Mouse (Mus musculus) thymus, adult 2 months (tissue): ENCODE results near the gene Hnf1b. TPM values are rescaled to one million over a fixed set of nuclear protein-coding genes. Genes with fewer than 3 reads are reported as not detected.

Experiments
- DNase-seq: peaks from one replicate; pipeline ENCODE4 v3.0.0; 2021
- H3K27ac ChIP-seq: fragments of 200-500 bp; 2 replicates; pipeline ENCODE4 v1.5.1; 2012; ENCODE audit warnings: low read length, control low read depth; ENCODE audit not compliant: control insufficient read depth, insufficient read depth
- H3K27me3 ChIP-seq: fragments of 200-500 bp; 2 replicates; pipeline ENCODE4 v1.6.1; 2012; ENCODE audit warnings: mild to moderate bottlenecking, low read length, moderate library complexity, mixed read lengths; ENCODE audit not compliant: control insufficient read depth, insufficient read depth
- H3K36me3 ChIP-seq: fragments of 200-500 bp; 2 replicates; pipeline ENCODE4 v1.6.1; 2012; ENCODE audit warnings: mild to moderate bottlenecking, low read length, moderate library complexity; ENCODE audit not compliant: control insufficient read depth, insufficient read depth
- H3K4me1 ChIP-seq: fragments of 200-500 bp; replicated peaks from 2 replicates; pipeline ENCODE4 v1.6.1; 2012; ENCODE audit warnings: low read length; ENCODE audit not compliant: control insufficient read depth, insufficient read depth
- H3K4me3 ChIP-seq: fragments of 200-500 bp; 2 replicates; pipeline ENCODE4 v1.5.1; 2012; ENCODE audit warnings: mild to moderate bottlenecking, low read length, control low read depth, moderate library complexity; ENCODE audit not compliant: control insufficient read depth, insufficient read depth
- CTCF ChIP-seq: fragments of 200-500 bp; IDR thresholded peaks from 2 replicates; pipeline ENCODE4 v1.5.1; 2012; ENCODE audit warnings: mild to moderate bottlenecking, control low read depth, low read length, moderate library complexity, borderline replicate concordance; ENCODE audit not compliant: control insufficient read depth, poor library complexity, insufficient read depth; ENCODE audit errors: extremely low read depth
- POLR2A ChIP-seq: fragments of 200-500 bp; IDR thresholded peaks from 2 replicates; pipeline ENCODE4 v1.6.1; 2012; ENCODE audit warnings: mild to moderate bottlenecking, low read length, control low read depth, moderate library complexity; ENCODE audit not compliant: control insufficient read depth, poor library complexity, insufficient read depth; ENCODE audit errors: extremely low read depth
- WGBS: fragments of 180-500 bp; shearing (Covaris S2); methylation state at CpG from one replicate; pipeline ENCODE4 v1.1.7; 2018; 5-methylcytosine and 5-hydroxymethylcytosine counted together
- polyA plus RNA-seq: library from polyadenylated mRNA; depleted of rRNA; stranded (reverse); fragments of >200 nt; gene quantifications from 2 replicates; pipeline ENCODE4 v1.2.3, GENCODE M21; 2012

The Hnf1b gene
- polyA plus RNA-seq, 1 experiment: 0.11 TPM

GRCm38 (mm10) chr11:83886746-83887145 is 36.9 kb downstream of the Hnf1b start:
- Histone ChIP-seq H3K4me3 (no peak overlapping the region), H3K27ac (no peak overlapping the region), H3K36me3 (no peaks in the 10 kb centered on the region), H3K27me3 (no peaks in the 10 kb centered on the region), H3K4me1 (no peaks in the 10 kb centered on the region)
- TF ChIP-seq POLR2A (no peak), CTCF (no peak)
- 94% methylated on average over 3 of the region's 3 CpGs for WGBS
- DNase-seq: no peak

DNA sequence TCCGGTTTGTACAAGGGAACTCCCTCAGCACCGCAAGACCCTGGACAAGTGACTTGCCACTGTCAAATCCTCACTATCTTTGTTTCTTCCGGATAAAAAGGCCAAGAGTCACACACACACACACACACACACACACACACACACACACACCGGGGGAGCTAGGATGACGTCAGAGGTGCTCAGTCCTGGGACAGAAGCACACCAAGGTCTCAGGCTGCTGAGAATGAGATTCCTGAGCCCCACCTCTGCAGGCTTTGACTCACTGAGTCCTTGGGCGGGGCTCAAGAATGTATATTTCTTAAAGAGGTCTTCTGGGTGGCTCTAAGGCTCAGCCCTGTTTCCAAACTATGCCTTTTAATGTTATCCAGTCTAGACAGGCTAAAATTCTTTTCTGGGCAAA is 41.5 kb downstream of the Hnf1b start:
- H3K27me3 ChIP-seq: no peaks in the 10 kb centered on the region
- WGBS: 85% methylated on average over 6 of the region's 6 CpGs
- no peak overlapping the region for H3K27ac ChIP-seq
- DNase-seq: no peak
- no peak for TF ChIP-seq POLR2A
- TF ChIP-seq CTCF: no peak
- no peaks in the 10 kb centered on the region for H3K4me1 ChIP-seq
- no peak overlapping the region for H3K4me3 ChIP-seq
- no peaks in the 10 kb centered on the region for H3K36me3 ChIP-seq

DNA sequence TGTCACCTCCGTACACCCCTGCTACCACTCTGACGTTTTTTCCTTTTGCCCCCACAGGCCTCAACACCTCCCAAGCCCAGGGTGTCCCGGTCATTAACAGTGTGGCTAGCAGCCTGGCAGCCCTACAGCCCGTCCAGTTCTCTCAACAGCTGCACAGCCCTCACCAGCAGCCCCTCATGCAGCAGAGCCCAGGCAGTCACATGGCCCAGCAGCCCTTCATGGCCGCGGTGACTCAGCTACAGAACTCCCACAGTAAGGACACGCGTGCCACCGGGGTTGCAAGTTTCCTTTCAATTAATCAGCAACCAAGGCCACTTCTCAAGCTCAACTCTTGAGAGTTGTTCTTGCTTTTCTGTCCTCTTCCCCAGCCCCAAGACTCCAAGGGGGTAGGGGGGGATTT is 43.5 kb downstream of the Hnf1b start:
- WGBS: 73% methylated on average over 9 of the region's 9 CpGs
- Histone ChIP-seq H3K27ac (no peak overlapping the region), H3K36me3 (no peaks in the 10 kb centered on the region), H3K27me3 (no peaks in the 10 kb centered on the region), H3K4me3 (no peak overlapping the region), H3K4me1 (no peaks in the 10 kb centered on the region)
- DNase-seq: no peak
- no peak for TF ChIP-seq CTCF
- TF ChIP-seq POLR2A: no peak

GRCm38 (mm10) chr11:83896430-83897410 is 46.9 kb downstream of the Hnf1b start:
- no peak overlapping the region for H3K4me3 ChIP-seq
- H3K36me3 ChIP-seq: no peaks in the 10 kb centered on the region
- H3K27ac ChIP-seq: no peak overlapping the region
- WGBS: 88% methylated on average over 16 of the region's 16 CpGs
- no peaks in the 10 kb centered on the region for H3K27me3 ChIP-seq
- H3K4me1 ChIP-seq: no peaks in the 10 kb centered on the region
- no peak for TF ChIP-seq POLR2A
- no peak for TF ChIP-seq CTCF
- no peak for DNase-seq

DNA sequence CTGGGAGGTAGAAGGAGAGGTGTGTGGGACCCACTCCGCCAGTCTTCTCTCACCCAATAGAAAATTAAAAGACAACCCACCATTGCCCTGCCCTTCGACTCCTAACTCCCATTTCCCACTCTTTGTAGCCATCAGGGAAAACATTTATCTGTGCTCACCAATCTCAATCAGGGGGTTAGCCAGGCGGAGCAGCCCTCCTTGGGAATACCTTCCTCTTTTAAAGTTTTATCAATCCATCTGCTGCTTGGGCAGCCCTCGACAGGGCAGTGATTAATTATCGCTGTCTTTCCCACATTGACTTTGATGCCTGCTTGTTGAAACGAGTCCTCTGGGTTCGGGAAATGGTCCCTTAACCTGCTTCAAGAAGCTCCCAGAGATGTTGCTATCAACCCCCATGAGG is 47.7 kb downstream of the Hnf1b start:
- H3K27me3 ChIP-seq: no peaks in the 10 kb centered on the region
- H3K27ac ChIP-seq: no peak overlapping the region
- 75% methylated on average over 7 of the region's 7 CpGs for WGBS
- no peaks in the 10 kb centered on the region for H3K36me3 ChIP-seq
- TF ChIP-seq POLR2A (no peak), CTCF (no peak)
- no peaks in the 10 kb centered on the region for H3K4me1 ChIP-seq
- no peak for DNase-seq
- no peak overlapping the region for H3K4me3 ChIP-seq

DNA sequence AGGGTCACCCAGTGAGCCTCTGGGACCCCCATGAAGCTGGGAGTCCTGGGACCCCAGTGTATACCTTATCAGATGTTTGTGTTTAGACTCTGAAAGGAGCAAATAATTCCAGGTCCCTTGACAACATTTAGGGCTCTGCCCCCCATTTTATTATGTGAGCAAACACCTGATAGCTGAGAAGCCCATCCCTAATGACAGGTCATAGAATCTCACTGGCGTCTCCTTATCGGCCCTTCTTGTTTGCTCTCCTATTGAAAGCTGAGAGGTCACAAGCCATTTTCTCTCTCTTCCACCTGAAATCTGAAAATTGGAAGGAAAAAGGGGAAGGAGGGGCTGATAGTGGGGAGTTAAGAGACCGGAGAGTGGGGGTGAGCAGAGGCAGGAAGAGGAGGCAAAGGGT is 52.9 kb downstream of the Hnf1b start:
- Histone ChIP-seq H3K27me3 (no peaks in the 10 kb centered on the region), H3K4me1 (no peaks in the 10 kb centered on the region), H3K27ac (no peak overlapping the region), H3K4me3 (no peak overlapping the region), H3K36me3 (no peaks in the 10 kb centered on the region)
- no peak for TF ChIP-seq POLR2A
- no peak for TF ChIP-seq CTCF
- 87% methylated on average over 3 of the region's 3 CpGs for WGBS
- DNase-seq: no peak
